Mouse (Mus musculus) forelimb bud, embryonic 11.5 days (tissue): ENCODE results near the gene Ptk7.

ENCODE experiments used
- DNase-seq: peaks from one replicate; pipeline ENCODE4 v3.0.0-alpha.2; 2012; ENCODE audit warnings: low read depth, low spot score

Ptk7 gene

DNA sequence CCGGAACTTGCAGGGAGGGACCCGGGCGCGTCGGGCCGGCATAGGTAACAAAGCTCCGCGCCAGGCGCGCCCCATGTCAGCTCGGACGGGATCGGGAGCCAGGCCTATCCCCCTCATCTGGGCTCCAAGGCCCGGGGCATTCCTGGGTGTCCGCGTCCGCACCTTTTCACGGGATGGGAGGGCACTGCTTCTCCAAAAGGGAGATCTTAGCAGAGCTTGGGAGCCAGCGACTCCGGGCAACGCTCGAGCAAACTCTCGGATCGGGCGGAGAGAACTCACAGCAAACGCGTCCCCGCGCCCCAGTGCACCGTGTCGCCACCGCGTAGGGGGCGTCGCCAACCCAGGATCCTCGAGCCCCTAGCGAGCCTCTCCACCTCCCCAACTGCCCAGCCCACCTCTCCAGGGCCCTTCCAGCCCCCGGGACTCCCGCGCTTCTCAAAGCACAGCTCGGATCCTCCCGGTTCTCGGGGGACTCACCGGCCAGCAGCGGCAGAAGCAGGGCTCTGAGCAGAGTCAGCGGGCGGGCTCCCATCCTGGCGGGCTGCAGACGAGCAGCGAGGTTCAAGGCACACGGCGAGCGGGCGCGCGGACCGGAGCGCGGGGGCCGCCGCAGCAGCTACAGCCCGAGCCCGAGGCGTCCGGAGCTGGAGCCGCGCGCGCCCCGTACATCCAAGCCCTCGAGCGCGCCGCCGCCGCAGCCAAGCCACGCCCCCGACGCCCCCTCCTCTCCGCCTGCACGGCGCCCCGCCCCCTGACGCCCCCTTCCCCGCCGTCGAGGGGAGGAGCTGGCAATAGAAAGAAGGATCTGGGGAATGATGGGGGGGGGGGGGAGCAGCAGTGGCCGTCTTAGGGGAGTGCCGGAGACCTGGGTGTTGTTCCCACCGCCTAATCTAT lies at the start of gene Ptk7:
Ptk7 (minus strand) TSS at position 714 of the 894 bp plus-strand sequence.
- DNase-seq = peak; percentile 78

GRCm38 (mm10) chr17:46678911-46679310 lies 49.6 kb upstream of the Ptk7 start:
- no peak for DNase-seq

DNA sequence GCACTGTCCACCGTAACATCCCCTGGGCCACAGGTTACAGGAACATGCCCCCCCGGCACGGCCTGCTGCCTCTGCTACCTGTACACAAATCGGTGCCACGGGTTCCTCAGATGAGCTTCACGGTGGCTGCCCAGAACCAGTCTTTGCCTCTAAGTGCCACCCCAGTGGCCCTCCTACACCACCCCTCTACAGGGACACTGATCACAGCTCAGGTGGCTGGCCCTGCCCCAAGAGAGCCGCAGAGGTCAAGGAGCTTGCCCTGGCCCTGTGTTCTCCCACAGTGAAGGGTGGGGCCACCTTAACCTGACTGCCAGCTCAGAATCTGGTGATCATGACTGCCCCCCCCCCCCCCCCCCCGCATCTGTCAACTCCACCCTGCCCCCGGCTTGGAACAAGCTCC lies 49.1 kb upstream of the Ptk7 start, which contains the start of gene Mea1:
Mea1 (plus strand) TSS at position 378 of the 400 bp plus-strand sequence.
- no peak for DNase-seq

DNA sequence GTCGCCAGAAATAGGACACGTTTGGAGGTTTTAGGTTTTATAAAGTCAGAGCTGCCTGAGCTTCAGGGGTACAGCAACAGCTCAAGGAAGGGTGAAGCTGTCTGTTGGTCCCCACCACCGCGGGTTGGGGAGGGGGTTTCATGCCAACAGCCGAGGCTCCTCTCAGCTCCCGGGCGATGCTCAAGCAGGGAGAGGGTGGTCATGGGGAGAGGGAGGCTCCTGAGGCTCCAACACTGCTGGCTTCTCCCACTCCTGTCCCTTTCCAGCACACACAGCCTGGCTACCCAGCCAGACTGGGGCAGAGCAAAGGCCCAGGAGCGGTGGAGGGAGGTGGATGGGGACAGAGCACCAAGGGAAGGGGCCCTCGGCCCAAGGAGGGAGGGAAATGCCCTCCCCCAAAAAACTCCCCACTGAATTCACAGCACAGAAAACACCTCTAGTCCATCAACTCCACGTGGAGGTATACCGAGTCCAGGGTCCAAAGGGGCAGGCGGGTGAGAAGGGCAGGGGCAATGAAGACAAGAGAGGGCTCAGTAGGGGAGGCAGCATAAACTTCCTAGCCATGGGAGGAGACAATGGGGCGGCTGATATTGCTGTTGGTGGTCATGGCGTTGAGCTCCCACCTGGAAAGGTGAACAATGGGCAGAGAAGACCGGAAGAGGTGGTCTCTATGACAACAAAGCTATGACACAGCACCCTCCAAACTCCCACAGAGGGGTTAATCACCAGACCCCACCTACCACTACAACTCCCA lies 45.4 kb upstream of the Ptk7 start:
- no peak for DNase-seq

DNA sequence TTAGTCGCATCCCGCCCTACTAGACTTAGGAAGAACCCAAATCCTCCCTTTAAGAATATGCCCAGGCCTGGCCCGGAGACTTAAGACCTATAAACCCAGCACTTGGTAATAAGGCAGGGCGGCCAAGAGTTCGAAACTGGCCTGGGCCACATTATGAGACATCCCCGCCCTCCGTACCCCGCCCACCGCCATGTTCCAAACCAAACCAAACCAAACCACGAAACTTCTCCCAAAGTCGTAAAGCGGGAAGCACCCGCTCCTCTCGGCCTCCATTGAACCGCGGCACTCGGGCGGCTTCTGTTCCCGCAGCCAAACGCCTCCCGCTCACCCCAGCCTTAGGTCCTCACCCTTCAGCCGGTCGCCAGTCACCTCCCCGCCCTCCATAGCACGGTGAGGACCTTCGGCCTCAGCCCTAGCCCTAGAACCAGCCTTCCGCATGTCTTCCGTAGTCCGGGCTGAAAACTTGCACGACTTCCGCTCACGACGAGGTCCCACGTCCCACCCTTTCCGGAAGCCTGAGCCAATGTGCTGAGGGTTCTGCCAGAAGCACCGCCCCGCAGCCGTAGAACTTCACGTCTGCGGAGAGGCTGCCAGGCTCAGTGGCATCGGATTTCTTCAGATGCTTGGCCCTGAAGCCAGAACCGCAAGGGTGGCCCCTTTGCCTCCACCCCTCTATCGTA lies 44.7 kb upstream of the Ptk7 start, which contains the start of gene Rrp36:
Rrp36 (minus strand) TSS at position 503 of the 680 bp plus-strand sequence.
- DNase-seq = peak; percentile 92

- no peak for DNase-seq
Observed at GRCm38 (mm10) chr17:46669911-46670310, 40.6 kb upstream of the Ptk7 start.

DNA sequence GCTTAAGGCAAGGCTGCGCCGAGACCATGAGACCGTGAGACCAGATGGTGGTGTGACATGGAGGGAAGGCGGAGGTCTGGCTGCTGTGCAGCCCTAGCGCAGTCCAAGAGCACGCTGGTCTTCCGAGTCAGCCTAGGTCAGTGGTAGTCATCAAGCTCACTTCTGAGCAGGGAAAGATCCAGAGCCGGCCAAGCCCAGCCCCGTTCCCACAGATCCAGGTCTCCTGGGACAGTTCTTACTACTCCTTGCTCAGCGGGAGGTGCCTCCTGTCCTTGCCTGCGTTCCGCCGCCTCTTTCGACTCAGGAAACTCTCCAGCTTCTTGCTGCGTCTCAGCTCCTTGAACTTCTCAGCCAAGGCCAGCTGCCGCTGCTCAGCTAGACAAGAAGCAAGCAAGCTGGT lies 38.4 kb upstream of the Ptk7 start:
- DNase-seq = no peak

DNA sequence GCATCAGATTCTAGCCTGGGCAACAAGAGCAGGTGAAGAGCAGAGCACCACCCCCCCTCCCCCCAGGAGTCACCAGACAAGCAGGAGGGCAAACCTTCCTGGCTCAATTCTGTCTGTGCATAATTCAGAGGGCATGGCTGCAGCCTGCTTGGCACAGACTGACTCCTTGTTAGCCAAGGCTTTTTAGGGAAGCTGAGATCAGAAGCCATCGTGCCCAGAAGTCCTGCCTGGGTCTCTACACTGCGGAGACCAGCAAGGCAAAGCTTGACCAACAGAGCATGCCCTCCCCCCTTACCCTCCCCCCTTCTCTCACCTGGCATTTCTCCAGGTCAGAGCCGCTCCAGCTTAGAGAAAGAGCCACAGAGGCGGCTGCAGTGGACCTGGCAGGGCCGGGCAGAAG lies 33.4 kb upstream of the Ptk7 start:
- no peak for DNase-seq

DNA sequence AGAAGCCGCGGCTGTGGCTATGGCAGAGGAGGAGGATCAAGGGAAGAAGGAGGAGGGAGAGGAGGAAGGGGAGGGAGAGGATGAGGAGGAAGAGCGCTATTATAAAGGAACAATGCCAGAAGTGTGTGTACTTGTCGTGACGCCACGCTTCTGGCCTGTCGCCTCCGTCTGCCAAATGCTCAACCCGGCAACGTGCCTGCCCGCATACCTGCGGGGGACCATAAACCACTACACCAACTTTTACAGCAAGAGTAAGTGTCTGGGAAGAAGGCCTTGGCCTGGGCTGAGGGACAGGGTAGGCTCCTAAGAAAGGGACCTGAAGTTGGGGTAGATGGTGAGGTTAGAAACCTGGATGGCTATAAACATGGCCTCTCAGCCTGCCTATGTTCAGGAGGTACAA lies 32.7 kb upstream of the Ptk7 start:
- DNase-seq = no peak

DNA sequence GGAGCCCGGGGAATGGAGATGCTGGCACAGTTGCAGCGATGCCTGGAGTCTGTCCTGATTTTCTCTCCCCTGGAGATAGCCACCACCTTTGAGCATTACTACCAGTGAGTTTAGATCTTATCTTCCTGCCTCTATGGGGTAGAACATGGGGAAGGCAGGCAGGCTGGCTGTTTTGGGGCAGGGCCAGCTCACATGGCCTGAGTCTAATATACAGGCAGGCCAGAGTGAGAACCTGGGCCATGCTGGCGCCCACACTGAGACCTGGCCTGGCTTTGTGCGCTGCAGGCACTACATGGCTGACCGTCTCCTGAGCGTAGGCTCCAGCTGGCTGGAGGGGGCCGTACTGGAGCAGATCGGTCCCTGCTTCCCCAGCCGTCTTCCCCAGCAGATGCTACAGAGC lies 32.0 kb upstream of the Ptk7 start:
- DNase-seq = no peak

DNA sequence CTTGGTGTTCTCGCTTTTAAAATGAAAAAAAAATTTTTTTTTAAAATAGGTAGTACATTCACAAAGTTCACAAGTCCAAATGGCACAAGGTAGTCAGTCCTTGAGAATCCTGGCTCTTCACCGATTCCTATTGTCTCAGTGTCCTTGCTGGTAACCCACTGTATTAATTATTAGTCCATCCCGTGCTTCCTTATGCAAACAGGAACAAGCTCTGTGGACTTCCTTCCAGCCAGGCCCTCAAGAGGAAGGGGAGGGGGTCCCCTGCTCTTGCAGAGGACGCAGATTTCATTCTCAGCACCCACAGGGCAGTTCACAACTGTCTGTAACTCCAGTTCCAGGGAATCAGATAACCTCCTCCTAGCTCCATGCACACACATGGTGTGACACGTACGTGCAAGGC lies 26.8 kb upstream of the Ptk7 start:
- DNase-seq = no peak

DNA sequence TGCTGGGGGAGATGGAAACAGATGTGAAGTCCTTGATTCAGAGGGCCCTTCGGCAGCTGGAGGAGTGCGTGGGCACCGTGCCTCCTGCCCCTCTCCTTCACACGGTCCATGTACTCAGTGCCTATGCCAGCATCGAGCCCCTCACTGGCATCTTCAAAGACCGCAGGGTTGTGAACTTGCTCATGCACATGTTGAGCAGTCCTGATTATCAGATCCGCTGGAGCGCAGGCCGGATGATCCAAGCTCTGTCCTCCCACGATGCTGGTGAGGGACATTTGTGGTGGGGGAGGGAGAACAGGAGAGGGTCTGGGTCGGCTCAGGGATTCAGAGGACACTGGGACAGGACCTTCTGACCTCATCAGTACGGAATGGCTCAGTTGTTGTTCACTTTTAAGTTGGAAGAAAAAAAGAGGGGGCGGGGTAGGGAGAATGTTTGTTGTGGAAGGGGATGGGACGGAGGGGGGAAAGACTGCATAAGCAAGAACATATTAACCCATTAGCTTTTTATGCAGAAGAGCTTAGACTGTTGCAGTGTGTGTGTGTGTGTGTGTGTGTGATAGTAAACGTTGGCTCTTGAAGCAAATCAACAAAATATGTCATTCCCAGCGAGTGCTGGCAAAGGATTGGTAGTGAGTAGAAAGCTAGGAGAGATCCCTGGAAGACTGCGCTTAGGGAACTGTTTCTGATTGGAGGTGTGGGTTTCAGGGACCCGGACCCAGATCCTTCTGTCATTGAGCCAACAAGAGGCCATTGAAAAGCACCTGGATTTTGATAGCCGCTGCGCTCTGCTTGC lies 22.6 kb upstream of the Ptk7 start:
- no peak for DNase-seq

- DNase-seq = no peak
Observed at GRCm38 (mm10) chr17:46651292-46651691, 22.0 kb upstream of the Ptk7 start.

GRCm38 (mm10) chr17:46650232-46651031 lies 21.1 kb upstream of the Ptk7 start, which contains the start of gene Cul7:
Gene Cul7 (plus strand): TSS chr17:46650337.
- DNase-seq = peak; percentile 92

- DNase-seq = no peak
Observed at GRCm38 (mm10) chr17:46649811-46650210, 20.5 kb upstream of the Ptk7 start.

- no peak for DNase-seq
Observed at GRCm38 (mm10) chr17:46648436-46648835, 19.1 kb upstream of the Ptk7 start.

- DNase-seq = no peak
Observed at GRCm38 (mm10) chr17:46647279-46647678, 18.0 kb upstream of the Ptk7 start.

GRCm38 (mm10) chr17:46646322-46646662 lies 17.0 kb upstream of the Ptk7 start:
- DNase-seq = no peak

DNA sequence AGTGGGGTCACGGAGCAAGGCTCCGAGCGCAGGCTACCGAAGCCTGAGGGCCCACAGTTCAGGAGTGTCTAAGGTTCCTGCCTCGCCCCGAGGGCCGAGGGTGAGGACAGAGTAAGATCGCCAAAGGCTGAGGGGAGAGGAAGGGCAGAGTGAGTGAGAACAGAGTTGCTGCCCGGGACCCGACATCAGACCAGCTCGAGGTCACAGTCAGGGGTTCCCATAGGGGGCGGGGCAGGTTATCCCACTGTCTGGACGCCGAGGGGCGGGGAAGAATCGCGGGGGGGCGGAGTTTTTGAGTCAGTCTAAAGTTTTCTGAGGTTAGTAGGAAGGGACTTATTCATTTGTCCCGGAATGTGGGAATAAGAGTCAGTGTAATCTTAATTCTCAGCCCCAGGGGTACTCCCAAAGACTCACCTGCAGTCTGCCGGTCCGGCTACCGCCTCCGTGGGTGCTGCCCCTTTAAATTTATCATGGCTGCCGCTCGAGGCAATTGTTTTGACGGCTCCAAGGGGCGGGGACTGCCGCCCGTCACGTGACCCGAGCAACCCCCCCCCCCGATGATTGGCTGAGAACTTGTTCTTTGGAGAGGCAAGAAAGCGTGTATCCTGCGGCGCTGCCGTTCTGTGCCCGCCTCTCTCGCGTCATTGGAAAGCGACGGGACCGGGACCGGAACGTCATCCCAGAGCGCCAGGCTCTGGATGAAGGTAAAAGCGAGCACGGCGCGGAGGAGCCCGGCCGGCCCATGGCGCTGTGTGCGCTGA lies 16.4 kb upstream of the Ptk7 start, which contains the start of the genes Klc4 and Mrpl2:
Klc4 (minus strand) TSS at position 462 of the 761 bp plus-strand sequence.
Mrpl2 (plus strand) TSS at position 669 of the 761 bp plus-strand sequence.
- peak; percentile 99 for DNase-seq
